Mouse (Mus musculus) v-Abl transformed pro-B cells (cell line): ENCODE measurements at regions not wholly inside any gene's neighbourhood (a gene's known extent, or its start where the extent isn't known, plus 50 kb on each side); places are given as distances from the start of the nearest gene placed in this dataset.

Source experiments
- in situ Hi-C, 2 experiments: fragments of 400-800 bp; cut with MboI; formaldehyde crosslinking; loops; one replicate each; pipeline ENCODE4 v1.15.1; 2025; ENCODE audit not compliant: unreplicated experiment in 2 of 2

- in situ Hi-C loops = no loop called here
Measured at GRCm38 (mm10) chr3:148575735-148576134, 414.6 kb downstream of the Adgrl2 start.

GRCm38 (mm10) chr3:148572493-148572892, 417.9 kb downstream of the Adgrl2 start:
- in situ Hi-C loops = no loop called here

GRCm38 (mm10) chr3:148564716-148565115, 425.6 kb downstream of the Adgrl2 start:
- in situ Hi-C loops = no loop called here

GRCm38 (mm10) chr3:148561211-148561610, 429.1 kb downstream of the Adgrl2 start:
- in situ Hi-C loops = no loop called here

GRCm38 (mm10) chr3:148559752-148560460, 430.4 kb downstream of the Adgrl2 start:
- in situ Hi-C loops = no loop called here

GRCm38 (mm10) chr3:148558592-148559157, 431.7 kb downstream of the Adgrl2 start:
- in situ Hi-C loops = no loop called here

- in situ Hi-C loops = no loop called here
Measured at GRCm38 (mm10) chr3:148555324-148555723, 435.0 kb downstream of the Adgrl2 start.

- in situ Hi-C loops = no loop called here
Measured at GRCm38 (mm10) chr3:148550716-148551115, 439.6 kb downstream of the Adgrl2 start.

GRCm38 (mm10) chr3:148544929-148545328, 445.4 kb downstream of the Adgrl2 start:
- in situ Hi-C loops = no loop called here

- in situ Hi-C loops = no loop called here
Measured at GRCm38 (mm10) chr3:148542217-148542616, 448.1 kb downstream of the Adgrl2 start.

GRCm38 (mm10) chr3:148537669-148538271, 452.6 kb downstream of the Adgrl2 start:
- in situ Hi-C loops = no loop called here

GRCm38 (mm10) chr3:148529893-148530292, 460.5 kb downstream of the Adgrl2 start:
- in situ Hi-C loops = no loop called here

- in situ Hi-C loops = no loop called here
Measured at GRCm38 (mm10) chr3:148510381-148510780, 480.0 kb downstream of the Adgrl2 start.

- in situ Hi-C loops = no loop called here
Measured at GRCm38 (mm10) chr3:148504928-148505327, 485.4 kb downstream of the Adgrl2 start.

- in situ Hi-C loops = no loop called here
Measured at GRCm38 (mm10) chr3:148503432-148503831, 486.9 kb downstream of the Adgrl2 start.

GRCm38 (mm10) chr3:148501801-148502200, 488.6 kb downstream of the Adgrl2 start:
- in situ Hi-C loops = no loop called here

GRCm38 (mm10) chr3:148496672-148497071, 493.7 kb downstream of the Adgrl2 start:
- in situ Hi-C loops = loop anchor here in 1 of 2 experiments (25.0 kb wide), 1 partner anchor 191 kb away; no protein-coding TSS in a partner anchor

GRCm38 (mm10) chr3:148491287-148491686, 499.1 kb downstream of the Adgrl2 start:
- in situ Hi-C loops = loop anchor here in 1 of 2 experiments (25.0 kb wide), 1 partner anchor 196 kb away; no protein-coding TSS in a partner anchor

- in situ Hi-C loops = loop anchor here in 1 of 2 experiments (25.0 kb wide), 1 partner anchor 198 kb away; no protein-coding TSS in a partner anchor
Measured at GRCm38 (mm10) chr3:148489201-148489600, 501.2 kb downstream of the Adgrl2 start.

- in situ Hi-C loops = loop anchor here in 1 of 2 experiments (25.0 kb wide), 1 partner anchor 199 kb away; no protein-coding TSS in a partner anchor
Measured at GRCm38 (mm10) chr3:148487949-148488348, 502.4 kb downstream of the Adgrl2 start.

- in situ Hi-C loops = loop anchor here in 1 of 2 experiments (25.0 kb wide), 1 partner anchor 211 kb away; no protein-coding TSS in a partner anchor
Measured at GRCm38 (mm10) chr3:148475862-148476261, 514.5 kb downstream of the Adgrl2 start.
